Mouse (Mus musculus) forebrain, embryonic 15.5 days (tissue): Measurements from ENCODE around the gene Chst15. TPM values are rescaled to one million over a fixed set of nuclear protein-coding genes. Genes with fewer than 3 reads are reported as not detected.

Experiments
- ATAC-seq: fragments of 200-750 bp; cut with Nextera tagmentation; replicated peaks from 2 replicates; pipeline ENCODE4 v1.8.0; 2017; ENCODE audit warnings: mild to moderate bottlenecking, moderate TSS enrichment, moderate library complexity
- H3K27ac ChIP-seq: fragments of 300-500 bp; sonication (generic); replicated peaks from 2 replicates; pipeline ENCODE4 v1.5.1; 2015; ENCODE audit warnings: mild to moderate bottlenecking, inconsistent platforms
- H3K27me3 ChIP-seq: fragments of 300-500 bp; sonication (generic); 2 replicates; pipeline ENCODE4 v1.6.1; 2015; ENCODE audit warnings: inconsistent platforms
- H3K36me3 ChIP-seq: fragments of 300-500 bp; sonication (generic); 2 replicates; pipeline ENCODE4 v1.6.1; 2015; ENCODE audit warnings: mild to moderate bottlenecking, inconsistent platforms
- H3K4me1 ChIP-seq: fragments of 300-500 bp; sonication (generic); 2 replicates; pipeline ENCODE4 v1.6.1; 2015; ENCODE audit warnings: inconsistent platforms
- H3K4me2 ChIP-seq: fragments of 300-500 bp; sonication (generic); replicated peaks from 2 replicates; pipeline ENCODE4 v1.6.1; 2015; ENCODE audit warnings: mild to moderate bottlenecking, inconsistent platforms
- H3K4me3 ChIP-seq: fragments of 300-500 bp; sonication (generic); 2 replicates; pipeline ENCODE4 v1.5.1; 2015; ENCODE audit warnings: mild to moderate bottlenecking, inconsistent platforms
- H3K9ac ChIP-seq: fragments of 300-500 bp; sonication (generic); replicated peaks from 2 replicates; pipeline ENCODE4 v1.6.1; 2015; ENCODE audit warnings: mild to moderate bottlenecking, inconsistent platforms
- H3K9me3 ChIP-seq: fragments of 300-500 bp; sonication (generic); 2 replicates; pipeline ENCODE4 v1.6.1; 2016; ENCODE audit warnings: inconsistent platforms
- WGBS: fragments of 180-500 bp; shearing (Covaris S2); methylation state at CpG from one replicate; pipeline ENCODE4 v1.1.7; 2015; ENCODE audit warnings: mixed read lengths; 5-methylcytosine and 5-hydroxymethylcytosine counted together
- polyA plus RNA-seq: library from polyadenylated mRNA; unstranded; fragments of >200 nt; fragmentation: Nextera tagmentation; extraction: Ambion mirVana; gene quantifications from 2 replicates; pipeline ENCODE4 v1.2.1, GENCODE M21; 2015

The Chst15 gene
- polyA plus RNA-seq, 1 experiment from 2014 or later, result 20.1 TPM

DNA sequence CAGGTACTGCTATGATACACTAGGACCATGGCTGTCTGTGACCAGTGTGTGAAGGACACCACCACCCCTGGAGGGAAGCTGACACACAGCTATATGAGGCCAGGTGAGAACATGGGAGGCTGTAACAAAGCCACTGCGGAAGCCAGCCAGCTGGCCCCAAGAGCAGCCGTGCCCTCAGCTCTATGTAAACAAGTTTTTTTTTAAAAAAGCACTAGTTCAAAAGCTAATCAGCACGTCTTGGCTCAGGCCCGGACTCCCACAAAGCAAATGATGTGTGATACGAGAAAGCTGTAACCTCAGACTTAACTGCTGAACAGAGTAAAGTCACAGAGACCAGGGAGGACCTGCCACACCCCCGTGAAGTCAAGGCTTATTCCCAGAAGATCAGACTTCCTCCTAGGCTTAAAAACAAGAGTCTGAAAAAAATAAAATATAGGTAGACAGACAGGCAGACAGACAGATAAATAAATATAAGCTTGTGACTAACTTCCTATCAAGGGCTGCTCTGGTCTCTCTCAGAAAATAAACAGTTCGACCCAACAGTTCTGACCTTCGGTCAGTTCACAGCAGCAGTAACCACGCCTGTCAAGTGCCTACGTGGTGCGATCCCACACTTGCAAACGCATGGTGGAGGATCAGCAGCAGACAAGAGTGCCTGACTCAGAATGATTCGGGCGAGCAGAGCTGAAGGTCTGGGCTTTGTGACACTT is 30.2 kb downstream of the Chst15 start:
- no peak for ATAC-seq
- Histone ChIP-seq H3K27ac (peak overlapping the region; percentile 90), H3K36me3 (no peaks in the 10 kb centered on the region), H3K9me3 (no peaks in the 10 kb centered on the region), H3K27me3 (no peaks in the 10 kb centered on the region), H3K4me3 (no peak overlapping the region), H3K4me1 (peaks cover 62% of the 10 kb centered on the region), H3K4me2 (no peak overlapping the region), H3K9ac (no peak overlapping the region)
- WGBS, result 48% methylated on average over 14 of the region's 14 CpGs

DNA sequence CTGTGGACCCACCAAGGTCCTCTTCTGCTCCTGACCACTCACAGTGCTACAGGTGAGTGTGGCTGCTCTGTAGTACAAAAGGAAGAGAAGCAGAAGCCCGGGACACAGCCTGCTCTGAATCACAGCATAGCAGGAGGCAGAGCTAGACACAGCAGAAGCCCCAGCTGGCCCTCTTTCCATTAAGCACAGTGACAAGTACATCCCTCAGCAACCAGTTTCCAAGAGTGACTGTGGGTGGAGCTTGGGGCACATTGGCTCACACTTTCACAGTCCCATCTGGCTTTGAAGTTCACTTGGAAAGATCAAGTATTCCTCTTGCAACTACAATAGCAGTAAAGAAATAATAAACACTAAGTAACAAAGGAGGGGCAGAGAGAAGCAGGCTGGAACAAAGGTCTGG is 32.2 kb downstream of the Chst15 start:
- H3K4me1 ChIP-seq, result peaks cover 77% of the 10 kb centered on the region
- no peak overlapping the region for H3K4me3 ChIP-seq
- H3K36me3 ChIP-seq, result no peaks in the 10 kb centered on the region
- peak; percentile 77 for ATAC-seq
- no peaks in the 10 kb centered on the region for H3K9me3 ChIP-seq
- no peak overlapping the region for H3K9ac ChIP-seq
- no peak overlapping the region for H3K4me2 ChIP-seq
- WGBS, result 9% methylated on average over 1 of the region's 1 CpGs
- no peaks in the 10 kb centered on the region for H3K27me3 ChIP-seq
- H3K27ac ChIP-seq, result peak overlapping the region; percentile 90

DNA sequence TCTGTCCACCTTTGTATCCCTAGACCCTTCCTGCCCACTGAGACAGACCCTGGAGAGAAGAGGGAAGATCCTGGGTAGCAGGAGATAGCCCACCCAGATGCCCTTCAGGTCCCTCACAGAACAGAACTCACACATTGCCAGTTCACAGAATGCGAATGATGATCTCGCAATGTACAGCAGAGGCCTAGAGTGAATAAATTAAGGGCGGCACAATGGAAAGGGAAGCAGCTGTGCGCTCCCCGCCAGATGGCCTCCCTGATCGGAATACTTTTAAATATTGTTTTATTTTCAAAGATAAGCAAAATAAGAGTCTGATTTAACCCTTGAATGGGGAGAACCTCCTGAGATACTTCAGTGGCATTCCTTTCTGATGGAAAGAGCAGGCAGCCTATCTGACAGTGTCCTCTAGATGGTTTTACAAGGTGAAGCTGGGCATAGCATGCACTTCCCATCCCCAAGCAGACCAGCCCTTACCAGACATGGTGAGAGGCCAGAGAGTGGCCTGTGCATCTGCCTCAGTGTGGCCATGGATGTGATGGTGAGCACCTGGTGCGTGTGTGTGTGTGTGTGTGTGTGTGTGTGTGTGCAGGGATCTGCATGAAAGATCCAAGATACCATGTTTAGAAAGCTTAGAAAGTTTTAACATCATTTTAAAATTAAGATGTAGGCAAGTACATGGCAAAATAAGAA is 32.8 kb downstream of the Chst15 start:
- Histone ChIP-seq H3K4me2 (no peak overlapping the region), H3K4me3 (no peak overlapping the region), H3K9me3 (no peaks in the 10 kb centered on the region), H3K9ac (no peak overlapping the region), H3K27ac (peak overlapping the region; percentile 90), H3K27me3 (no peaks in the 10 kb centered on the region), H3K36me3 (no peaks in the 10 kb centered on the region), H3K4me1 (peaks cover 77% of the 10 kb centered on the region)
- 21% methylated on average over 7 of the region's 7 CpGs for WGBS
- no peak; the same call in none of the 2 replicates for ATAC-seq

DNA sequence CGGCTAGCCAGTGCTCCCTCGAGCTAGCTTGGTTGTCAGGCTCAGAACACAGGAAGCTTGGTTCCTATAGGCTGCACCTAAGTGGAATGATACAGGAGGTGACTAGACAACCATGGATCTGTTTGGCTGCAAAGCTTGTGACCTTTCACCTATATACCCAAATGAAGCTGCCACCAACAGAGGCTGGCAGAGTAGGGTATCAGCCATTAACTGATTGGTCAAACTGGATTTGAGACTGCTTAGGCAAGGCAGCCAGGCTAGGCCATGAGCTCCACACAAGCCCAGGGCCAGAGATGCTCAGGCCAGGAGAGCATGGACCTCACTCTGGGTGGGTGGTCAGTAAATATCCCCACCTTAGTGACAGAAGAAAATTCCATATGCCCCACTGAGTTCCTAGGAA is 34.5 kb downstream of the Chst15 start:
- WGBS, result 93% methylated on average over 2 of the region's 2 CpGs
- Histone ChIP-seq H3K27ac (peak overlapping the region; percentile 90), H3K36me3 (no peaks in the 10 kb centered on the region), H3K27me3 (no peaks in the 10 kb centered on the region), H3K4me2 (no peak overlapping the region), H3K4me1 (peaks cover 69% of the 10 kb centered on the region), H3K9ac (no peak overlapping the region), H3K4me3 (no peak overlapping the region), H3K9me3 (no peaks in the 10 kb centered on the region)
- ATAC-seq, result no peak

DNA sequence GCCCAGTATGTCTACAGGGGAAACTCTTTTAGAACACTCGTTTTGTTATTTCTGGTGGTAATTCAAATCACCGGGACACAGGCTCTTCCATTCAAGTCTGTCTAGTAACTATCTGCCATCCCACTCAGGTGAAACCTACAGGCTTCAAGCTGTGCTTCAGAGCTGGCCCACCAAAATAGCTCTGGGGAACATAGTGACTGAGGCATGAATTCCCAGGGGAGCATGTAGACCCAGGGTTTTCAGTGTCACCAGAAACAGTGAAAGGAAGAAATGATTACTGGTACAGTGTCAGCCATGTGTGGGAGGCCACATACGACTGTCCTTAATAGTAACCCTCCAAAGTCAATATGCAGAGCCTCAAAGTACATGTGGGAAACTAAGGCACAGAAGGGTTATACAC is 34.9 kb downstream of the Chst15 start:
- H3K4me1 ChIP-seq, result peaks cover 68% of the 10 kb centered on the region
- ATAC-seq, result no peak
- H3K27ac ChIP-seq, result peak overlapping the region; percentile 90

DNA sequence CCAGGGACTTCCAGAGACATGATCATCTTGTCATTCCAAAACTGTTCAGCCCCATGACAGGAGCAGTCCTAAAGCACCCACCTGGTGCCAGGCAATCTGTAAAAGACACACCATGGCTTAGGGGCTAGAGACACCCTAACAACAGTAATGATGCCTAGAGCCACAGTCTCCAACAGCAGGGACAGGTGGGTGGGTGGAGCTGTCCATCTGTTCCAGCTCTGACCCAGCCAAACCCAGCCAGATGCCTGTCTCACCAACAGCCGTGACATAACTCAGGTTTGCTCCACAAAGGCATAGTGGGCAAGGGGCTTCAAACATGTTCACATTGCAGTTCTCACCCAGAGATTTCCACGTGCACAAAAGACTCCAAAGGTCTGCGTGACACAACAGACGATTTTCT is 35.3 kb downstream of the Chst15 start:
- peak; percentile 34 for ATAC-seq
- Histone ChIP-seq H3K9me3 (no peaks in the 10 kb centered on the region), H3K36me3 (no peaks in the 10 kb centered on the region), H3K27ac (peak overlapping the region; percentile 90), H3K27me3 (no peaks in the 10 kb centered on the region), H3K4me2 (no peak overlapping the region), H3K9ac (no peak overlapping the region), H3K4me1 (peaks cover 68% of the 10 kb centered on the region), H3K4me3 (no peak overlapping the region)
- 46% methylated on average over 4 of the region's 4 CpGs for WGBS

More for the DNA sequence above, 34.9 kb downstream of the Chst15 start:
- Histone ChIP-seq H3K4me3 (no peak overlapping the region), H3K4me2 (no peak overlapping the region), H3K36me3 (no peaks in the 10 kb centered on the region), H3K27me3 (no peaks in the 10 kb centered on the region), H3K9ac (no peak overlapping the region), H3K9me3 (no peaks in the 10 kb centered on the region)
- WGBS, result 64% methylated on average over 3 of the region's 3 CpGs

DNA sequence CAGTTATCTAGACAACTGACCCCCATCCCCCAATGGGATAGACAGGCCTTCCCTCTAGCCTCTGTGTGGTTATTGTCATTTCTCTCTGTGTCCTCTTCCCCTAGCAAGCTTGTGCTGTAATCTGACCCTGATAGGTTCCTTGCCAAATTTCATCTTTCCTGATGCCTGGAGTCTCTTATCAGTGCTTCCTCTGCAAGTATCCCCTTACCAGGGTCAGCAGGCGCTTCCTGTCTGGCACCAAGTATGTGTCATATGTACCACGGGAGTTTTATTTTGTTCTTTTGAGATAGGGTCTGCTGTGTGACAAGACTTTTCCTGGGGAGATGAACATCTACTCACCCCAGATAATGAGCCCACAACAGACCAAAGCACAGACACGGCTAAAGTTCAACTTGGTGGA is 38.4 kb downstream of the Chst15 start:
- no peak overlapping the region for H3K9ac ChIP-seq
- H3K36me3 ChIP-seq, result no peaks in the 10 kb centered on the region
- no peak overlapping the region for H3K27ac ChIP-seq
- WGBS, result 92% methylated on average over 3 of the region's 3 CpGs
- H3K4me1 ChIP-seq, result peaks cover 44% of the 10 kb centered on the region
- no peaks in the 10 kb centered on the region for H3K27me3 ChIP-seq
- H3K4me3 ChIP-seq, result no peak overlapping the region
- no peak for ATAC-seq
- H3K4me2 ChIP-seq, result no peak overlapping the region
- H3K9me3 ChIP-seq, result no peaks in the 10 kb centered on the region

DNA sequence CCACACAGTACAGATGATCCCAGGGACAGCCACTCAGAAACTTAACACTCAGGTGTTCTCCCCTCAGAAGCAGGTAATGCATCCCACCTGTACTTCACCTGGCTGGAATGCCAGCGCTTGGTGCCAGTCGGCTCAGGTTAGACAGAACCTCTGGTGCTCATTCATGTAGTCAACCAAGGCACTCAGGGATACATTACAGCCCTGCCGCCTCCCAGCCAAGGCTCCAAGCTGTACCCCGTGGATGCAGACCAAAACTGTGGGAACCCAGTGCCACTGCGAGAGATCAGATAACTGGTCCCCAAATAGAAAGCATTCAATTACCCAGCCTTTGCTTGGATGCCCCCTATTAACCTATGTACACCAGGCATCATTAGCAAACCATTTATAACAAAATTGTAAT is 40.7 kb downstream of the Chst15 start:
- WGBS, result 50% methylated on average over 5 of the region's 5 CpGs
- ATAC-seq, result no peak
- no peak overlapping the region for H3K4me2 ChIP-seq
- no peaks in the 10 kb centered on the region for H3K9me3 ChIP-seq
- peaks cover 25% of the 10 kb centered on the region for H3K4me1 ChIP-seq
- no peak overlapping the region for H3K27ac ChIP-seq
- H3K36me3 ChIP-seq, result no peaks in the 10 kb centered on the region
- H3K27me3 ChIP-seq, result no peaks in the 10 kb centered on the region
- no peak overlapping the region for H3K9ac ChIP-seq
- H3K4me3 ChIP-seq, result no peak overlapping the region

DNA sequence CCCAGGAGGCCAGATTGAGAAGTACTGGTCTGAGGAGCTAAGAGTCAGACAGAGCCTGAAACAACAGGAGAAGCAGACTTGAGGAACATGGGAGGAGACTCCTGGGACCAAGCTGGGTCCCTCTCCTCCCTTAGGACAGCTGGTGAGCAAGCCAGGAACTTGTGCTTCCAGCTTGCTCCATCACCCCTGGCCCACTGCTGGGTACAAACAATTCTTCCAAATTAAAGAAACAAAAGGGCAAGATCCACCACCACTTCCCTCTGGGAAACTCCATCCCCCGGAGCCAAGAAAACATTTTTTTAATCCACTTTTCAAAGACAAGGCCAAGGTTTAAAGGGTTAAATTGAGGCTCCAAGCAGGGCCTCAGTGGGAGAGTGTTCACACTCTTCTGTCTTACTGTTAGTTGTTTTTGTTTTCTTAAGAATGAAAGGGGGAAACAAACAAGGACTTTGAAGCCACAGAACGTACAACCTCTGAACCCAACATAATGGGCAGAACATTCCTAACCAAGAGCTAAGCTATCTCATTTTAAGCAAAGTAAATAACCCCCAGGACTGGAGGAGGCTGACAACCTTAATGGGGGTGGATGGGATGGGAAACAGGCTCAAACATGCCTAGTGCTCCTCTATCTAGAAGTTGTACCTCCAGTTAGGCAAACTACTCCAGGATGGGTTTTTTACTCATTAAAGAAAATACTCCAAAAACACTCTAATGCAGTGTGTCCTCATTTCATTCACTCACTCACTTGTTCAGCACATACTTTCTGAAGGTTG is 43.1 kb downstream of the Chst15 start:
- ATAC-seq, result no peak
- H3K9me3 ChIP-seq, result no peaks in the 10 kb centered on the region
- no peaks in the 10 kb centered on the region for H3K36me3 ChIP-seq
- H3K27me3 ChIP-seq, result no peaks in the 10 kb centered on the region
- H3K4me1 ChIP-seq, result peaks cover 15% of the 10 kb centered on the region
- H3K4me3 ChIP-seq, result no peak overlapping the region
- WGBS, result 41% methylated on average over 2 of the region's 2 CpGs
- no peak overlapping the region for H3K27ac ChIP-seq
- no peak overlapping the region for H3K9ac ChIP-seq
- H3K4me2 ChIP-seq, result no peak overlapping the region

DNA sequence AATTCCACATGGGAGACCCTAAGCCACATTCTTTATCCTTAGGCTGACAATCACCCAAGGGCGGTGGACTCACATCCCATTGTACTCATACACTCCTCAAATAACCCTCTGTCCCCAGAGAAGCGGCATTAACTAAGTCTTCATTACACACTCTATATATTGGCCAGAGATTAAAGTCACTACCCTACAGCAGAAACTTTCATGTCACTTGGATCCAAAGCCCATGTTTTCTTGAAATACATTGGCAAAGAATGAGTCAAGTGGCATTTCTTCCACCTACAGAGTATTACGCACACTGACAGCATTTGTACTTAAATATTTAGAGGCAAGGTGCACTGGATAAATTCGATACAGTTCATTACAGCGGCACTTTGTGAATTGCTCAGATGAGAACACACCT is 44.0 kb downstream of the Chst15 start:
- ATAC-seq, result no peak
- Histone ChIP-seq H3K9ac (no peak overlapping the region), H3K27ac (no peak overlapping the region), H3K27me3 (no peaks in the 10 kb centered on the region), H3K4me1 (peaks cover 15% of the 10 kb centered on the region), H3K4me2 (no peak overlapping the region), H3K9me3 (no peaks in the 10 kb centered on the region), H3K4me3 (no peak overlapping the region), H3K36me3 (no peaks in the 10 kb centered on the region)
- whole genome bisulfite sequencing, result 95% methylated on average over 5 of the region's 5 CpGs

DNA sequence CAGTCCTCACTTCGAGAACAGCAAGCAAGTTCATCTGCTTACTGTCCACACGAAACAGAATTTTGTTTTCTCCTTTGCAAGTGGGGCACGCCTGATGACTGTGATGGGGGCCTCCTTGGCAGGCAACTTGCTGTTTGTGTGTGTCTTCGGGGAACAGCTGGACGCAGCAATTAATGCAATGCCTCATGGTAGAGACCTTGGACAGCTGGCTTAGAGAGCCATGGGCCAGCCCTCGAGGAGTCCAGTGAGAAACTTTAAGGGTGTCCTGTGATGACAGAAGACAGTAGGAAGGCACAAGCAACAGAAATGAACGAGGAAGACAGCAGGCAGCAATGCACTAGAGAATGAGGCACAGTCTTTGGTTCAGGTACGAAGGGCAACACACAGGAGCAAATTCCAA is 46.7 kb downstream of the Chst15 start:
- no peaks in the 10 kb centered on the region for H3K4me1 ChIP-seq
- no peak overlapping the region for H3K4me2 ChIP-seq
- no peak for ATAC-seq
- no peak overlapping the region for H3K9ac ChIP-seq
- H3K4me3 ChIP-seq, result no peak overlapping the region
- no peak overlapping the region for H3K27ac ChIP-seq
- H3K9me3 ChIP-seq, result no peaks in the 10 kb centered on the region
- no peaks in the 10 kb centered on the region for H3K36me3 ChIP-seq
- WGBS, result 92% methylated on average over 8 of the region's 8 CpGs
- no peaks in the 10 kb centered on the region for H3K27me3 ChIP-seq

DNA sequence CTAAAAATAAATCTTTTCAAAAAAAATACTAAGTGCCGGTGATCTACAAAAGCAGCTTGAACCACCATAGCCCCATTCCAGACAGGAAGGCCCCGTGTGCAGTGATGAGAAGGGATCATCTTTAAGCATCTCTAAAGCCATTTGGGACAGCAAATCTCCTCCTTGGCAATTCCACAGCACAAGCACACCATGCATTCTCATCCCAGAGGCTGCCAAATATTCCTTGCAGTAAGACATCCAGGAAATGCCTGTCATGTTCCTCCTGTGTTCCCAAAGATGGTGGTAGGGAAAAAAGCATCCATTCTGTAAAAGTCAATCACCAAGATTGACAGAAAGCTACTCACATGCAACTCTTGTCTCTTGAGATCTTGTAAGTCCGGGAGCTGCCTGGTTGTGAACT is 47.4 kb downstream of the Chst15 start:
- H3K4me3 ChIP-seq, result no peak overlapping the region
- no peak overlapping the region for H3K9ac ChIP-seq
- WGBS, result 65% methylated on average over 3 of the region's 3 CpGs
- no peaks in the 10 kb centered on the region for H3K27me3 ChIP-seq
- 0 out of 2 replicates have a peak overlapping the region, but pooled peaks have one; percentile 25 for H3K27ac ChIP-seq
- H3K4me2 ChIP-seq, result no peak overlapping the region
- no peaks in the 10 kb centered on the region for H3K36me3 ChIP-seq
- ATAC-seq, result no peak
- H3K9me3 ChIP-seq, result no peaks in the 10 kb centered on the region
- peaks cover 6% of the 10 kb centered on the region for H3K4me1 ChIP-seq
